Mouse (Mus musculus) cortical plate, adult 2 months (tissue): ENCODE data around the gene Nfia.

ENCODE experiments used
- CTCF ChIP-seq: fragments of 200-500 bp; IDR thresholded peaks from 2 replicates; pipeline ENCODE4 v1.5.1; 2011; ENCODE audit warnings: mild to moderate bottlenecking, control low read depth, low read length; ENCODE audit not compliant: insufficient read depth; ENCODE audit errors: extremely low read depth
- POLR2A ChIP-seq: fragments of 200-500 bp; IDR thresholded peaks from 2 replicates; pipeline ENCODE4 v1.6.1; 2011; ENCODE audit warnings: mild to moderate bottlenecking, low read length, control low read depth; ENCODE audit not compliant: insufficient read depth; ENCODE audit errors: extremely low read depth

DNA sequence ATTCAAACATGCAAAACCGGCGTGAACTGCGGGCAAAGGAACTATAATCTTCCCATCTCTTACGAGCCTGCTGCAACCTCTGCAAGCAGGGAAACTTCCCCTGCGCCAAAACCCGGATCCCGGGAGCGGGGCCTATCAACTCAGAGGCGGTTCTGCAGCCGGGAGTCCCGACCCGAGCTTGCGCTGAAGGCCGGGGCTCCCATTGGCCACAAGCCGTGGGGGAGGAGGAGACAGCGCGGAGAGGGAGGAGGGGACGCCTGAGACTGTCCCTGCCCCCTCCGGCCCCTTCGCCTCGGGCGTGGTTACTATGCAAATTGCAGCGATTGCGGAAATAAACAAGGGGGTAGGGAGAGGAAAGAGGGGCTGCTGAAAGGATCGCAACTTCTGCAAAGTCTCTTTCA lies 450 bp upstream of the Nfia start:
- TF ChIP-seq CTCF (no peak), POLR2A (peak; percentile 78)
